Comparison of ENCODE assay signal across 29 mouse cellular contexts in the genomic region with DNA sequence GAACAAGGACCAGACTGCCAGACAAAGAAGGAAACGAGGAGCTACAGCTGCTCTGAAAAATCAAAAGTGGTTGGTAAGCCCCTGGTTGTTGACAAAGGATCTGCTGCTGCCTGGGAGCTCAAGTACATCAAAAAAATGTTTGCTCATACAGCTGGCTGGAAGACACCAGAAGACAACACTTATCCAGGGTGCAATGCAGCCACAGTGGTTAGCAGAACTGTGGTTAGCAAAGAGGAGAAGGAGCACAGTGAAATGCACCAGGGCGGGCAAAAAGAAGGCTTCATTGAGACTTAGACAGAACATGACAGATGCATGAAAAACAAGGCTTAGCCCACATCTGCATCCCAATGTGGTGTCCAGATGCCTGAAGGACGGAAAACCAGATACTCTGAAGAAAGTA. TPM values are rescaled to one million over a fixed set of nuclear protein-coding genes. Genes with fewer than 3 reads are reported as not detected.
DNase-seq lines count a peak whose midpoint lies in the region; ATAC-seq lines count a peak whose summit lies in the region.
"Had no signal": no experiment of that assay in that cellular context is flagged by ENCODE, and none has a peak within 500 bp of the region (broad histone marks: within the 10 kb centered on the region; RNA-seq: fewer than 3 reads in every experiment).

No protein-coding gene starts in this region.

- no peaks in the 10 kb centered on the region for H3K27me3 ChIP-seq in neural tube, embryonic 15.5 days (replicated peaks)

- no peaks in the 10 kb centered on the region for H3K9me3 ChIP-seq in neural tube, embryonic 15.5 days (replicated peaks)
- H3K9me3 ChIP-seq: forebrain, embryonic 10.5 days; heart, embryonic 12.5 days; limb, embryonic 15.5 days had no signal

- H3K4me2 ChIP-seq in neural tube, embryonic 15.5 days: no peak overlapping the region
- H3K4me2 ChIP-seq: heart, embryonic 12.5 days; limb, embryonic 15.5 days; lung, embryonic 14.5 days; midbrain, embryonic 11.5 days had no signal

- H3K9ac ChIP-seq in neural tube, embryonic 15.5 days (replicated peaks): no peak overlapping the region
- H3K9ac ChIP-seq: heart, embryonic 12.5 days; limb, embryonic 15.5 days; liver, embryonic 14.5 days; lung, embryonic 14.5 days had no signal

- WGBS in neural tube, embryonic 15.5 days: 72% methylated on average over 3 of the region's 3 CpGs

- ATAC-seq in neural tube, embryonic 15.5 days (ENCODE audit: low FRiP score): no peak
- 0 out of 2 replicates have a peak, but pooled peaks have one; percentile 44 for ATAC-seq in megakaryocyte-erythroid progenitor cell, adult 5-6 weeks (replicated peaks; ENCODE audit: low FRiP score, low TSS enrichment, poor library complexity, severe bottlenecking)
- ATAC-seq: forebrain, embryonic 16.5 days; hindbrain, postnatal 0 days; intestine, embryonic 16.5 days had no signal

- no peak overlapping the region for H3K4me3 ChIP-seq in neural tube, embryonic 15.5 days (replicated peaks)
- H3K4me3 ChIP-seq: forebrain, embryonic 10.5 days; heart, embryonic 12.5 days; left cerebral cortex, adult 2 months; limb, embryonic 15.5 days had no signal

- no peaks in the 10 kb centered on the region for H3K4me1 ChIP-seq in neural tube, embryonic 15.5 days
- H3K4me1 ChIP-seq: forebrain, embryonic 10.5 days; heart, embryonic 12.5 days; limb, embryonic 15.5 days had no signal

- no peak overlapping the region for H3K27ac ChIP-seq in neural tube, embryonic 15.5 days (replicated peaks)
- H3K27ac ChIP-seq: forebrain, embryonic 10.5 days; hindbrain, postnatal 0 days; left cerebral cortex, adult 2 months; limb, embryonic 15.5 days; liver, embryonic 14.5 days had no signal

- peak; percentile 18 for DNase-seq in neural tube, embryonic 10.5 days (ENCODE audit: extremely low spot score, low spot score)
- DNase-seq in thymus, postnatal 10 days (ENCODE audit: low spot score in 2 of 2): peak; percentile 25 to 37
- no peak for DNase-seq in layer of hippocampus, postnatal 25 days (ENCODE audit: extremely low spot score in 1 of 2, low spot score in 1 of 2)
- no peak for DNase-seq in left cerebral cortex, postnatal 36 days (ENCODE audit: low spot score in 2 of 2)
- DNase-seq in frontal cortex, postnatal 25 days (ENCODE audit: low spot score in 2 of 2): no peak
- DNase-seq: adrenal gland, postnatal 14 days; B cell, adult 2 months; cerebellum, adult 8-10 months; gastrocnemius, postnatal 25 days; heart, adult 18-20 months; heart, postnatal 10 days; kidney, postnatal 4 days; left cerebral cortex, postnatal 4 days; lung, embryonic 14.5 days; lung, postnatal 4 days; retina, postnatal 1 day; right cerebral cortex, postnatal 25 days; spleen, adult 18-20 months had no signal

- no peaks in the 10 kb centered on the region for H3K36me3 ChIP-seq in neural tube, embryonic 15.5 days
- H3K36me3 ChIP-seq: forebrain, embryonic 10.5 days; heart, embryonic 12.5 days; limb, embryonic 15.5 days had no signal

- intact Hi-C loops in left cerebral cortex, postnatal 36 days (cut with DNase I): no loop called here

RNA-seq across cellular contexts. Expression of gene Atp6ap2, which starts 9.7 kb away (rescaled TPM):
- 212 and 226 TPM in 2 replicates for polyA plus RNA-seq in neural tube, embryonic 15.5 days (2015; fragmentation: Nextera tagmentation; extraction: Ambion mirVana)
- total RNA-seq in megakaryocyte-erythroid progenitor cell, adult 5-6 weeks (2014; fragmentation: Nextera tagmentation): 25.3 and 29.4 TPM in 2 replicates
- 49.0 and 50.7 TPM in 2 replicates for total RNA-seq in megakaryocyte-erythroid progenitor cell, adult 5-6 weeks (2017)
- 100 to 1,000 TPM; 177 to 202 TPM for total RNA-seq in layer of hippocampus, postnatal 25 days (2021)
- total RNA-seq in left cerebral cortex, postnatal 36 days (2021): 100 to 1,000 TPM; 213 to 214 TPM

Comparison
In these comparisons a context has a peak if more than half of its experiments do, and no peak if none do; other contexts are left out.
1. DNase-seq: peak in neural tube, embryonic 10.5 days (single experiment) and thymus, postnatal 10 days (2 of 2); none in layer of hippocampus, postnatal 25 days (0 of 2), left cerebral cortex, postnatal 36 days (0 of 2) and frontal cortex, postnatal 25 days (0 of 2).